Mouse (Mus musculus): Measurements from ENCODE around the gene Fgr. TPM values are rescaled to one million over a fixed set of nuclear protein-coding genes. Genes with fewer than 3 reads are reported as not detected.

Fgr gene
- total and polyA plus RNA-seq, 3 experiments = 0.04 to 0.24 (median 0.13) TPM

DNA sequence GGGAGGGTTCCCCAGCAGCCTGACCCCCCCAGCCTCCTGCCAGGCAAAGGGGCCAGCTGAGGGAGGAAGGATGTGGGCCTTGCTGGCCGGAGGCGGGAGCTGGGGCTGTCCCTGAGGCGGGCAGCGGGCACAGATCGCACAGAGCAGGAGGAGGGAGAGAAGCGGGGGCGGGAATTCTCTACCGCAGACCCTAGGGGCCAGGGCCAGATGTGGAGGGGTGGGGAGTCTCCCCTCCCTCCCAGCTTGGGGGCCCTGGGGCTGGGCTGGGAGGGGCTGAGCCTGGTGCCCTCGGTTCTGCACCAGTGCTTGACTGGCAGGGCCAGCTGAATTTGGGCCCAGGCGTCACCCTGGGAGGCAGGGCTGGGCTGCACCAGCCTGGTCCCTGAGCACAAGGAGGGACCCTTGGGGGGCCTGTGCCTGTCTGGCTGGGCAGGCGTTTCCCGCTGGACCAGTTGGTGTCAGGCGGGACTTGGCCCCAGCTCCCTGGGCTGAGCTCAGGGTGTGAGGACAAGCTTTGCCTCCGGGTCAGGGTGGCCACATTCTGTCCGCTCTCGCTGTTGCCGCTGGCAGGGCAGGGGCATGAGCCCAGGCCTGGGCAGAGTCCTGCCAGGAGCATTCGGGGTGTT is 39.5 kb downstream of the Fgr start (continued):
- no peak for TF ChIP-seq NELFE (IDR thresholded peaks at IDR 0.05; ENCODE audit: low read depth, low read length)
- no peak for TF ChIP-seq BHLHE40 (IDR thresholded peaks at IDR 0.05; ENCODE audit: low read depth, low read length)
- TF ChIP-seq MAX (IDR thresholded peaks at IDR 0.05; ENCODE audit: low read length) = no peak

DNA sequence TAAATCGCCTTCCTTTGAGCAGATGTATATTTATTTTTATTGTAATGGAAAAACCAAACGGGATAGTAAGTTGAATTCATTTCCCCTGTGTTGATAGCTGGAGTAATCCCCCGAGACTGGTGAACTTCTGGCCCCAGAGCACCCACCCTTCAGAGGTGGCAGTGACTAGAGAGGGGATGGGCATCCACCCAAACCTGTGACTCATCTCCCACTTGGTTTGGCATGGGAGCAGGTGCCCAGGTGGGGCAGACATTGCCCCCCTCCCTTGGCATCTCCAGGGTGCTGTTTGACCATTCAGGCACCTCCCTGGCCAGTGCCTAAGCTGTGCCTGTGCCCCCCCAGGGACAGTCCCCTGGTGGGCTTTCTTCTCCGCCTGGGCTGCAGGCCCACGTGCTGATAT is 40.2 kb downstream of the Fgr start:
- no peak overlapping the region for H3K4me2 ChIP-seq (ENCODE audit: insufficient read depth, low read depth, poor library complexity, severe bottlenecking)
- peak; percentile 27 for DNase-seq (ENCODE audit: extremely low read depth)
- H3K27ac ChIP-seq (ENCODE audit: insufficient read depth, low read depth) = no peak overlapping the region
- H3K9me3 ChIP-seq (replicated peaks; ENCODE audit: low read length) = no peaks in the 10 kb centered on the region
- TF ChIP-seq TCF12 (IDR thresholded peaks at IDR 0.05; ENCODE audit: low read depth, low read length) (no peak), ELF1 (IDR thresholded peaks at IDR 0.05; ENCODE audit: low read depth, low read length) (no peak), MAFK (IDR thresholded peaks at IDR 0.05; ENCODE audit: insufficient replicate concordance, low read length) (no peak), TBP (conservative IDR thresholded peaks at IDR 0.05; ENCODE audit: low read depth, low read length) (no peak), MXI1 (IDR thresholded peaks at IDR 0.05; ENCODE audit: low read depth, low read length) (no peak), ZNF384 (IDR thresholded peaks at IDR 0.05; ENCODE audit: low read depth, low read length) (no peak), MAX (IDR thresholded peaks at IDR 0.05; ENCODE audit: low read length) (no peak), HCFC1 (IDR thresholded peaks at IDR 0.05; ENCODE audit: low read depth, low read length) (no peak), POLR2A (IDR thresholded peaks at IDR 0.05; ENCODE audit: low read depth, low read length) (no peak), GABPA (IDR thresholded peaks at IDR 0.05; ENCODE audit: insufficient replicate concordance, low read depth, low read length) (no peak), MYC (IDR thresholded peaks at IDR 0.05; ENCODE audit: low read depth, low read length) (no peak), CHD1 (IDR thresholded peaks at IDR 0.05; ENCODE audit: low read depth, low read length) (no peak), USF2 (conservative IDR thresholded peaks at IDR 0.05; ENCODE audit: low read depth, low read length) (no peak), JUN (IDR thresholded peaks at IDR 0.05; ENCODE audit: insufficient read depth, low read depth, low read length) (no peak), RAD21 (IDR thresholded peaks at IDR 0.05; ENCODE audit: low read depth, low read length) (no peak), MAZ (IDR thresholded peaks at IDR 0.05; ENCODE audit: low read depth, low read length) (no peak), EP300 (IDR thresholded peaks at IDR 0.05; ENCODE audit: low read length) (no peak), CTCF (conservative IDR thresholded peaks at IDR 0.05 in 1 of 2, IDR thresholded peaks at IDR 0.05 in 1 of 2; ENCODE audit: low read depth in 2 of 2, low read length in 2 of 2) (no peak)
- peaks cover 0 to 30% of the 10 kb centered on the region in 2 experiments for H3K36me3 ChIP-seq (replicated peaks in 1 of 2; ENCODE audit: control insufficient read depth in 1 of 2, insufficient read depth in 1 of 2, low read length in 1 of 2)
- dilution Hi-C loops (cut with MboI; ENCODE audit: extremely low pct_ligation_motif_present, extremely low pct_unique_long_range_greater_than_20kb, low sequenced_read_pairs) = no loop called here
- H3K9ac ChIP-seq (ENCODE audit: insufficient read depth, low read depth) = no peak overlapping the region
- in situ Hi-C loops (cut with MboI; ENCODE audit: low pct_ligation_motif_present, low pct_unique_long_range_greater_than_20kb, low sequenced_read_pairs) = loop anchor here (5.0 to 10.0 kb wide), 2 partner anchors 33 to 191 kb away; no protein-coding TSS in a partner anchor
- peaks cover 12 to 50% of the 10 kb centered on the region in 2 experiments for H3K4me1 ChIP-seq (ENCODE audit: control insufficient read depth in 1 of 2, insufficient read depth in 2 of 2)
- peaks cover 16% of the 10 kb centered on the region for H3K27me3 ChIP-seq (replicated peaks)
- H3K4me3 ChIP-seq (replicated peaks in 1 of 3; ENCODE audit: low read depth in 2 of 3, low read length in 2 of 3, poor library complexity in 1 of 3) = peak overlapping the region in 2 of 3 experiments; percentile 30 to 34
- H3K79me2 ChIP-seq (replicated peaks; ENCODE audit: control insufficient read depth, extremely low read depth, insufficient read depth, poor library complexity, severe bottlenecking) = peaks cover 3% of the 10 kb centered on the region; the same call in 1 of the 2 replicates
